ENCODE assay signal across 18 mouse cellular contexts in the genomic region with DNA sequence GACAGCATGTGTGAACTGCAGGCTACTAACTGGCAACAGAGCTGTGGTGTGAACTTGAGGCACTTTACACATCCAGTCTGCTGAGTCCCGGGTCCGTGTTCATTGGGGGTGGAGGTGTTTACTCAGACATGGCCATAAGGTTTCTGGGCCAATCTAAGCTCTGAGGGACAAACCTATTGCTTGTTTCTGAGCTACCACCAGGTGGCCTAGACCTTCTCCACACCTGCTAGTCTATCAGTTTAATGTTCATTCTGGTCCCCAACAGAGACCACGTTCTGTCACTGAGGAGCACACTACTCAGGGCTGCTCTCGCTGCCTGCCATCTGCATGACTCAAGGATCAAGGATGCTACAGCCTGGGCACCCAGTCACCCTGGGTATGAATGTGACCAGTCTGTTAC. TPM values are rescaled to one million over a fixed set of nuclear protein-coding genes. Genes with fewer than 3 reads are reported as not detected.
A peak's percentile ranks its signal among the peaks of the same experiment; 100 is the strongest.
DNase-seq lines count a peak whose midpoint lies in the region; ATAC-seq lines count a peak whose summit lies in the region.
"Had no signal": no experiment of that assay in that cellular context is flagged by ENCODE, and none has a peak within 500 bp of the region (broad histone marks: within the 10 kb centered on the region; RNA-seq: fewer than 3 reads in every experiment).

No protein-coding gene starts in this region.

- no peak overlapping the region for H3K4me2 ChIP-seq in intestine, embryonic 14.5 days (ENCODE audit: low read length)
- no peak overlapping the region for H3K4me2 ChIP-seq in intestine, embryonic 16.5 days (ENCODE audit: low read depth, low read length)
- H3K4me2 ChIP-seq: embryonic facial prominence, embryonic 12.5 days; forebrain, embryonic 13.5 days; kidney, embryonic 15.5 days had no signal

- DNase-seq in intestine, embryonic 14.5 days (ENCODE audit: low spot score), result no peak
- peak; percentile 43 for DNase-seq in thymus, postnatal 0 days (ENCODE audit: low spot score)
- DNase-seq in thymus, postnatal 36 days, result no peak
- peak; percentile 22 for DNase-seq in T-cell, adult 2 months (ENCODE audit: low spot score)
- peak; percentile 58 for DNase-seq in splenic B cell, adult 2 months (ENCODE audit: low read depth, low spot score)
- DNase-seq in layer of hippocampus, postnatal 25 days (ENCODE audit: extremely low spot score in 1 of 2, low spot score in 1 of 2), result no peak
- DNase-seq in heart, postnatal 14 days, result no peak
- DNase-seq: adrenal gland, postnatal 14 days; cerebellum, adult 9-10 months; gastrocnemius, postnatal 25 days; heart, postnatal 36 days; lung, adult 2 months; spleen, adult 18-20 months had no signal

- no peaks in the 10 kb centered on the region for H3K27me3 ChIP-seq in intestine, embryonic 14.5 days (replicated peaks; ENCODE audit: control insufficient read depth, insufficient read depth, low read length)
- no peaks in the 10 kb centered on the region for H3K27me3 ChIP-seq in intestine, embryonic 16.5 days (replicated peaks; ENCODE audit: control insufficient read depth, insufficient read depth, low read length)
- H3K27me3 ChIP-seq in splenic B cell, adult 2 months (ENCODE audit: control insufficient read depth, insufficient read depth, low read length, poor library complexity, severe bottlenecking), result no peaks in the 10 kb centered on the region
- H3K27me3 ChIP-seq: embryonic facial prominence, embryonic 12.5 days; forebrain, embryonic 13.5 days; kidney, embryonic 15.5 days had no signal

- intact Hi-C loops in heart, postnatal 14 days (cut with DNase I), result no loop called here

- H3K9ac ChIP-seq in intestine, embryonic 14.5 days (ENCODE audit: low read length), result no peak overlapping the region
- H3K9ac ChIP-seq in intestine, embryonic 16.5 days (ENCODE audit: low read depth, low read length), result no peak overlapping the region
- H3K9ac ChIP-seq: embryonic facial prominence, embryonic 12.5 days; forebrain, embryonic 13.5 days; kidney, embryonic 15.5 days had no signal

- 0 out of 2 replicates have a peak, but pooled peaks cover 2% of the 10 kb centered on the region for H3K4me1 ChIP-seq in intestine, embryonic 14.5 days (replicated peaks; ENCODE audit: control insufficient read depth, insufficient read depth, low read length)
- H3K4me1 ChIP-seq in intestine, embryonic 16.5 days (ENCODE audit: control insufficient read depth, insufficient read depth, low read length), result peaks cover 4% of the 10 kb centered on the region; the same call in 1 of the 2 replicates

- H3K27ac ChIP-seq in intestine, embryonic 14.5 days (ENCODE audit: low read depth), result no peak overlapping the region
- H3K27ac ChIP-seq in intestine, embryonic 16.5 days (ENCODE audit: low read length), result no peak overlapping the region
- H3K27ac ChIP-seq: embryonic facial prominence, embryonic 12.5 days; forebrain, embryonic 13.5 days; kidney, embryonic 15.5 days had no signal

- no peak overlapping the region for H3K4me3 ChIP-seq in intestine, embryonic 14.5 days (ENCODE audit: low read depth, low read length)
- no peak overlapping the region for H3K4me3 ChIP-seq in intestine, embryonic 16.5 days (ENCODE audit: low read length)
- H3K4me3 ChIP-seq: embryonic facial prominence, embryonic 12.5 days; forebrain, embryonic 13.5 days; kidney, embryonic 15.5 days had no signal

- ATAC-seq in intestine, embryonic 14.5 days (replicated peaks; ENCODE audit: low FRiP score, low TSS enrichment, low read depth), result 0 out of 2 replicates have a peak, but pooled peaks have one; percentile 28
- no peak; the same call in 1 of the 2 replicates for ATAC-seq in intestine, embryonic 16.5 days
- ATAC-seq: forebrain, embryonic 13.5 days; midbrain, embryonic 16.5 days had no signal

- no peaks in the 10 kb centered on the region for H3K9me3 ChIP-seq in intestine, embryonic 14.5 days (ENCODE audit: control insufficient read depth, low read length)
- H3K9me3 ChIP-seq in intestine, embryonic 16.5 days (ENCODE audit: control insufficient read depth, low read length), result no peaks in the 10 kb centered on the region
- H3K9me3 ChIP-seq: embryonic facial prominence, embryonic 12.5 days; forebrain, embryonic 13.5 days; kidney, embryonic 15.5 days had no signal

- WGBS in intestine, embryonic 14.5 days, result 64% methylated on average over 4 of the region's 4 CpGs
- 59% methylated on average over 4 of the region's 4 CpGs for WGBS in intestine, embryonic 16.5 days

- H3K36me3 ChIP-seq in intestine, embryonic 14.5 days (ENCODE audit: control insufficient read depth, insufficient read depth, low read length), result peaks cover 54% of the 10 kb centered on the region
- peaks cover 13% of the 10 kb centered on the region; the same call in 1 of the 2 replicates for H3K36me3 ChIP-seq in intestine, embryonic 16.5 days (ENCODE audit: control insufficient read depth, insufficient read depth, low read length)
- peaks cover 4% of the 10 kb centered on the region; the same call in 1 of the 2 replicates for H3K36me3 ChIP-seq in splenic B cell, adult 2 months (ENCODE audit: control insufficient read depth, insufficient read depth, low read length, poor library complexity, severe bottlenecking)

RNA-seq across cellular contexts. Expression of gene Rnf187, which starts 7.1 kb away (rescaled TPM):
- 240 and 258 TPM in 2 replicates for polyA plus RNA-seq in intestine, embryonic 14.5 days (2014; fragmentation: Nextera tagmentation; extraction: Ambion mirVana)
- 131 and 138 TPM in 2 replicates for polyA plus RNA-seq in intestine, embryonic 16.5 days (2015; fragmentation: Nextera tagmentation; extraction: Ambion mirVana)
- polyA plus RNA-seq in thymus, postnatal 0 days (2015; fragmentation: Nextera tagmentation; extraction: Ambion mirVana), result 245 and 268 TPM in 2 replicates
- total RNA-seq in layer of hippocampus, postnatal 25 days (2021), result 100 to 1,000 TPM; 505 to 581 TPM
- total RNA-seq in heart, postnatal 14 days (2021), result 100 to 1,000 TPM; 150 to 151 TPM

RNA-seq across cellular contexts. Expression of gene Btnl10, which starts 13.9 kb away (rescaled TPM):
- polyA plus RNA-seq in intestine, embryonic 14.5 days (2014; fragmentation: Nextera tagmentation; extraction: Ambion mirVana), result 0.05 TPM in 1 of 2 replicates, not detected in the other
- polyA plus RNA-seq in intestine, embryonic 16.5 days (2015; fragmentation: Nextera tagmentation; extraction: Ambion mirVana), result 0.16 and 0.40 TPM in 2 replicates
- 0.09 TPM in 1 of 2 replicates, not detected in the other for polyA plus RNA-seq in thymus, postnatal 0 days (2015; fragmentation: Nextera tagmentation; extraction: Ambion mirVana)
- total RNA-seq in layer of hippocampus, postnatal 25 days (2021), result not detected
- total RNA-seq in heart, postnatal 14 days (2021), result not detected
- total RNA-seq: gastrocnemius, postnatal 25 days; heart, postnatal 36 days had no signal
- polyA plus RNA-seq: embryonic facial prominence, embryonic 12.5 days; forebrain, embryonic 13.5 days; midbrain, embryonic 16.5 days had no signal

RNA-seq across cellular contexts. Expression of gene Hist3h2ba, which starts 17.1 kb away (rescaled TPM):
- 24.9 and 26.3 TPM in 2 replicates for polyA plus RNA-seq in intestine, embryonic 14.5 days (2014; fragmentation: Nextera tagmentation; extraction: Ambion mirVana)
- polyA plus RNA-seq in intestine, embryonic 16.5 days (2015; fragmentation: Nextera tagmentation; extraction: Ambion mirVana), result 34.7 and 40.9 TPM in 2 replicates
- 50.8 and 57.5 TPM in 2 replicates for polyA plus RNA-seq in thymus, postnatal 0 days (2015; fragmentation: Nextera tagmentation; extraction: Ambion mirVana)
- 100 to 1,000 TPM in 1 of 2 experiments, 10 to 100 TPM in 1; 99.0 to 107 TPM for total RNA-seq in layer of hippocampus, postnatal 25 days (2021)
- 10 to 100 TPM in 1 of 2 experiments, 1 to 10 TPM in 1; 3.9 to 14.1 TPM for total RNA-seq in heart, postnatal 14 days (2021)

RNA-seq across cellular contexts. Expression of gene Hist3h2a, which starts 22.9 kb away (rescaled TPM):
- 28.7 and 30.3 TPM in 2 replicates for polyA plus RNA-seq in intestine, embryonic 14.5 days (2014; fragmentation: Nextera tagmentation; extraction: Ambion mirVana)
- polyA plus RNA-seq in intestine, embryonic 16.5 days (2015; fragmentation: Nextera tagmentation; extraction: Ambion mirVana), result 28.5 and 31.6 TPM in 2 replicates
- 52.3 and 52.8 TPM in 2 replicates for polyA plus RNA-seq in thymus, postnatal 0 days (2015; fragmentation: Nextera tagmentation; extraction: Ambion mirVana)
- 10 to 100 TPM; 66.0 to 73.9 TPM for total RNA-seq in layer of hippocampus, postnatal 25 days (2021)
- 10 to 100 TPM; 22.0 to 28.0 TPM for total RNA-seq in heart, postnatal 14 days (2021)

RNA-seq across cellular contexts. Expression of gene Trim17, which starts 22.9 kb away (rescaled TPM):
- 0.24 and 0.28 TPM in 2 replicates for polyA plus RNA-seq in intestine, embryonic 14.5 days (2014; fragmentation: Nextera tagmentation; extraction: Ambion mirVana)
- 0.15 and 0.35 TPM in 2 replicates for polyA plus RNA-seq in intestine, embryonic 16.5 days (2015; fragmentation: Nextera tagmentation; extraction: Ambion mirVana)
- polyA plus RNA-seq in thymus, postnatal 0 days (2015; fragmentation: Nextera tagmentation; extraction: Ambion mirVana), result 0.29 and 0.44 TPM in 2 replicates
- total RNA-seq in layer of hippocampus, postnatal 25 days (2021), result 1 to 10 TPM; 5.3 to 5.5 TPM
- under 1 TPM; 0.10 to 0.19 TPM for total RNA-seq in heart, postnatal 14 days (2021)

Comparison
In these comparisons a context has a peak if more than half of its experiments do, and no peak if none do; other contexts are left out.
1. DNase-seq: peak in thymus, postnatal 0 days (single experiment), T-cell, adult 2 months (single experiment) and splenic B cell, adult 2 months (single experiment); none in intestine, embryonic 14.5 days (single experiment), thymus, postnatal 36 days (0 of 2), layer of hippocampus, postnatal 25 days (0 of 2) and heart, postnatal 14 days (0 of 2).